Mouse (Mus musculus) cerebellum, postnatal 4 days (tissue): Measurements from ENCODE around the gene Gm136.
"Not testable (repeated sequence)": the region's sequence is repeated elsewhere in the genome, so short reads cannot be mapped to it uniquely, and the experiment has no call there.

Experiments used
- DNase-seq, 2 experiments: peaks; one replicate each; pipeline ENCODE4 v3.0.0; 2022; ENCODE audit warnings: low spot score in 2 of 2, mixed read lengths in 1 of 2

Gm136 gene

DNA sequence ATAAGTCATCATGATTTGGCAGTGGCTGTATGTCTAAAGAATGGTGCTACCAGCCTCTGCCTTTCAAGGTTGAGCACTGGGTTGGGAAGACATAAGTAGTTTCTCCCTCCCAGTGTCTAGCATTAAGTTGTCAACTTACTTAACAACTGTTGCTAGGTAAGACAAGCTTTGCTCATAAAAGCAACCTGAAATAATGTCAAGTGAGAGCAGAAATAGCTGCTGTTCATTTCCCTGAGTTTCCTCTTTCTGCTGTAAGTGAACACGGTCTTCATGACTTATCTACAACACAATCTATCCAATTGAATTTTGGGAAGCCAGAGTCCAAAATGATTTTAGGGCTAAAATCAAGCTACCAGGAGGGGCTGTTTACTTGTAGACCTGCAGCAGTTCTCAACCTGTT, at the start of gene Gm136:
Gm136 (minus strand) TSS at position 101 of the 400 bp plus-strand sequence.
- DNase-seq: no peak

DNA sequence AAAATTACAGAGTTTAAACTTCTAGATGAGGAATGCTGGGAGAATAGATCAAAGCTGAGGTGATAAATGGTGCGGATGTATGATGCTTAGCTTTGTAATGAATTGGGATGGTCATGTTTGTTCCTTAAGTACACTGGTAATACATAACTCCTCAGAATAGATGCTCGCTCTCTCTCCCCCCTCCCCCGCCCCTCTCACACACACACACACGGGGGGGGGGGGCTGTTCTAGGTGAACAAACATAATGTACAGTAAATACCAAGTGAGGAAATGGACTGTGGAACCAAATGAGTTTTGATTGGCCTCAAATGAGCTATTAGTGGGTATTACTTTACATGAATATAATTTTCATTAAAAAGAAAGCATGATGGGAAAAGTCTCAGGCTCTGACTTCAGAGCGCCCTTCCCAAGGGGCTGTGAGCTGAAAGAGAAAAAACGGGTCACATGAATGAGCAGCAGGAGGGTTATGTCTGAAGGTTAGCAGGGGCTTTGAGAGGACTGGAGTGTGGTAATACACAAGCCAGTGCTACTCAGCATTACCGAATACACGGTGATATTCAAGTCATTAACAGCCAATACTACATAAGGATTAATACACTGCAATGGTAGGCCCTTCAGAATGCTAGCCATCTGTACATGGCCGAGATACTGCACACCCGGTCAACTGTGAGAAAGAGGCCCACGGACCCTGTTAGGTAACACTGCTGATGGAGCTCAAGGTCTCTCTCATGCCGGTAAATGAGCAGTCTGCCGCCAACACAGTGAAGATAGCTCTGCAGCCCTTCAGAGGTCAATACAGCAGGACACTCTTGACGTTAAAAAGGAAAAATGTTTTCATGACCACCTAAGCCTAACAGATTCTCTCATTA, 45.3 kb upstream of the Gm136 start:
- DNase-seq: no peak

DNA sequence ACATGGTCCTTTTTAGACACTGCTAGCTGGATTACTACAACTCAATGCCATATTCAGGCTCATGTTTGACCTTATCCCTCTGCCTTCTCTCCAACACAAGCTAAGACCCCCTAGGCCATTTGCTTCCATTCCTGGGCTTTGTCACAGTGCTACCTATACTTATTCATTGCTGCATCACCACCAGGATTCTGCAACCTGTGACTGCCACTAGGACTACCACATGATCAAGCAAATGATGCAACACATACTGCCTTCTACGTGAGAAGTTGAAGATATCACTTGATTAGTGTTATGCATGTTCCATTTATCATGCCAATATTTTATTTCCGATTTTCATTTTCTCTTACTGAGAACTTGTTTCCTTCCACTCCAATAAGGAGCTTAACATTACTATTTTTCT, 41.9 kb upstream of the Gm136 start:
- no peak for DNase-seq

DNA sequence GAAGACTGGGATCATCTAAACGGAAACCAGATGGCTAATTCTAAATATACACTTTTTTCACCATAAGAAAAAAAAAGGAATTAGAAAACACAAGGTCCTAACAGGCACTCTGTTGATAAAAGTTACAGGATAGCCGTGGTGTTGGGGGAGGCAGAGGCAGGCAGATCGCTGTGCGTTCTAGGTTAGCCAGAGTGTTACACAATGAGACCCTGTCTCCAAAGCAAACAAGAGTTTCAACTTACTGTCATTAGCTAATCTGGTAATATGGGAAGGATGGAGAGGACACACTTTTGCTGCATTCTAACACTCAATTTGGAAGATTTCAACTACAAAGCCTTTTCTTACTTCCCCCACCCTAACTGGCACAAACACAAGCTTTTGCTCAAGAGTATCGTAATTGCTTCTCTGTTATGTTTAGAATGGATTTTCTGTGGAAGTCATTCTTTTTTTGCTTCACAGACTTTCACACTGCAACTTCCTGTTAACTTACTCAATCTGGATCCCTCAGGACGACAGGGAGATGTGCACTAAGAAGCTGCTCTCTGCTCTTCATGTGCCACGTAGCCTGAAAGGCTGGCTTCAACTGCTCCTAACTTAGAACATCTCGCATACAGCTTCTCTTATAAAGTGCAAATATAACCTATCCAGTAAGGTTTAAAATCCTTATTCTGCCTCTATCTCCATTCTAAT, 41.4 kb upstream of the Gm136 start:
- no peak for DNase-seq

DNA sequence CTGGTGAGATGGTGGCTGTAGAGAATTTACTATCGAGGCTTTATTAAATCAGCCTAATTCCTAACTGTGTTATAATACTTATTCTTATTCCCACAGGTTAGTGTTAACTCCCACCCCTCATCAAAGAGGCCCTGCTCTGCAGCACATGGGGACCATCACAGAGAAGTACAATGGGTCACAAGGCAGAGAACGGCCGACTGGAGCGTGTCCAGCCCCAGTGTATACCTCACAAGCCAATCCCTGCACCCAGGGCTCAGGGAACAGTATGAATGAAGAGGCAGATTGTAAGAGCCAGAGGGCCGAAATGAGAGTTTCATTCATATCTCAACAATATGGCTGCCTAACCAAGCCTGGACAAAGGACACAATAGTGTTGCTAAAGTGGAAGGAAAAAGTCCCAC, 40.2 kb upstream of the Gm136 start:
- no peak for DNase-seq

DNA sequence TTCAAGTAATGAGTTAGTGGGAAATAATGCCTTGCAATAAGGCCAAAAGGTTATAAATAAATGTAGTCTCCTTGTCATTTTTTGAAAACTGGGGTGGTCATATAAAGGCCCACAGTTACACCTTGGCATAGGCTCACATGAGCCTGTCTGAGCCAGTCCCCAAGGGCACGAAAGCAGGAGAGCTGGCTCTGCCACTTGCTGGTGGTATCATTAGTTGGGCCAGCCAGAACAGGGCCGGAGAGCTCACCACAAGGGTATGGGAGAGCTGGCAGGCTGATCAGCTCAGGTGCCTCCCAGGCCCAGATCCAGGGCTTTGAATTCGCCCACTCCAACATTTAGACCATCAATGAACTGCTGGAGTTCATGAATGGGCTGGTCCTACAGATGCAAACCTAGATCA, 30.4 kb upstream of the Gm136 start:
- DNase-seq: no peak

DNA sequence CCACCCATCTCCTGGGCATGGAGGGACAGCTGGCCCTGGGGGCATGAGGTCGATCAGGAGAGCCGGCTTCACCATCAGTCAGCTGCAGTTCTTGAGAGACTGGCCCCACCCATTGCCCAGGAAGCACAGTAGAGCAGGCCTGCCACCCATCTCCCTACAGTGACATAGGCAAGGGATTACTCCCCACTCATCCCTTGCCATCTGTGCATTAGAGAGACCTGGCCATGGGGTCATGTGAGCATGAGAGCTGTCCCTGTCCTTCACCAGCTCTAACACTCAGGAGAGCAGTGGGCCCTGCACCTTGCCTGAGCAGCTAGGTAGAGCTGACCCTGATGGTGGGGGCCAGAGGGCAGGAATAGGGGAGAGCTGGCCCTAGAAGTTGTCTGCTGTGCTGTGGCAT, 29.6 kb upstream of the Gm136 start:
- no peak for DNase-seq

DNA sequence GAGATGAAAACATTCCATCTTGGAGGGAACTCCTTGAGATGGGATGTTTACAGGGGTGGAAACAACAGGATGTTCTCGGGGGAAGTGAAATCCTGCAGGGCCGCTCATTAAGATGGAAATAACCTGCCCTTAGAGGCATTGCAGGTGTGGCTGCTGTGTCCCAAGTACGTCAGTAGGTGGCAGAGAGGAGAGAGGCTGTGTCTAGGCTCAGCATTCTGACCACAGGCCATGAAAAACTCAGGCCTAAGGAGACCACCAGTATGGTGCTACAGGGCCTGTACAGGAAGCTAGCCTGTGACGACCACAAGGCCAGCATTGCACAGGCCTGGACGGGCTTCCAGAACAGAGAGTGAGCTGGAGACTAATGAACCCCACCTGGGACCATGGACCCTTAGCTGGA, 28.8 kb upstream of the Gm136 start:
- DNase-seq: no peak

DNA sequence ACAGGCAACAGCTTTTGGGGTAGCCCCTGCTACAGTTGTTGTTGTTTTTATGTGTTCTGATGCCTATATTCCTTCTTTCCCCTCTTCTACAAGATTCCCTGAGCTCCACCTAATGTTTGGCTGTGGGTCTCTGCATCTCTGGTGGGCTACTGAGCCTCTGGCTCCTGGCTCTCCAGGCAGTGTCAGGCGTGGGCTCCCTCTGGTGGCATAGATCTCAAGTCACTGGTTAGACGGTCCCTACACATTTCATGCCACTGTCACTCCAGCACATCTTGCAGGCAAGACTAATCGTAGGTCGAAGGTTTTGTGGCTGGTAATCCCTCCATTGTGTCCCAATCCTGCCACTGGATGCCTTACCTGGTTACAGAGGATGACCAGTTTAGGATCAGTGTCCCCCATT, 26.7 kb upstream of the Gm136 start:
- peak in 1 of 2 experiments; percentile 17 for DNase-seq

DNA sequence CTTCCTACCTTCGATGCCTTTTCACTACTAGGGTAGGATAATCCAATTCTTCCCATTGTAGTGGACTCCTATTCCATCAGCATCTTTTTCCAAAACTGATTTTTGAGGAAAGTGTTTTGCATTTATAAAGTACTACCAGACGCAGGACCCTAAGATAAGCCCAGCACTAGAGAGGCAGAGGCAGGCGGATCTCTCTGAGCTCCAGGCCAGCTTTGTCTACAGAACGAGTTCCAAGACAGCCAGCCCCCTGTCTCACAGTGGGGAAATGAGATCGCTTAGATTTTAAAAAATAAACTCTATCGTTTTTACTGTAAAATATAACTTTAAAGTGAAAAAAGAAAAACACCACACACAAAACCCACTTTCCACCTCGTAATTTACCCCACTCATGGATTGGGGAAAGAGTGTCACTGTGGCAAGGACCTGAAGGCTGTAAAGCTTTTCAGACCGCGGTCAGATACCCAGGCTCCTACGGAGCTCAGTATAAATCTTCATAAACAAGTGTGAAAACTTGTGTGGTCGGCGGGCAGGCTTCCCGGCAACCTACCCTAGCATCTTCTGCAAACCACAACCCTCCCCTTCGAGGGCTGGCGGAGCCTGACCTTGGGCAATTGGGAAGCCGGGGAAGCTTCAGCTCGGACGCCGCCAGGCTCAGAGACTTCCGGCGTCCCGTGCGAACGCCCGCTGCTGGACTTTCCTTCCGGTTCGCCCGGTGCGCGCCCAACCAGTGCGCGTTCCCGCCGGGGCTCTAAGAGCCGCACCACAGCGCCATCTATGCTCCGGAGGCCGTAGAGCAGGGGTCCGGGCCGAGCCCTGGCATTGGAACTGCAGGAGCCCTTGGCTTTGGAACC, 21.8 kb upstream of the Gm136 start, which contains the start of gene Smim8:
Smim8 (minus strand) TSS at position 747 of the 851 bp plus-strand sequence.
- peak; percentile 92 to 96 for DNase-seq

DNA sequence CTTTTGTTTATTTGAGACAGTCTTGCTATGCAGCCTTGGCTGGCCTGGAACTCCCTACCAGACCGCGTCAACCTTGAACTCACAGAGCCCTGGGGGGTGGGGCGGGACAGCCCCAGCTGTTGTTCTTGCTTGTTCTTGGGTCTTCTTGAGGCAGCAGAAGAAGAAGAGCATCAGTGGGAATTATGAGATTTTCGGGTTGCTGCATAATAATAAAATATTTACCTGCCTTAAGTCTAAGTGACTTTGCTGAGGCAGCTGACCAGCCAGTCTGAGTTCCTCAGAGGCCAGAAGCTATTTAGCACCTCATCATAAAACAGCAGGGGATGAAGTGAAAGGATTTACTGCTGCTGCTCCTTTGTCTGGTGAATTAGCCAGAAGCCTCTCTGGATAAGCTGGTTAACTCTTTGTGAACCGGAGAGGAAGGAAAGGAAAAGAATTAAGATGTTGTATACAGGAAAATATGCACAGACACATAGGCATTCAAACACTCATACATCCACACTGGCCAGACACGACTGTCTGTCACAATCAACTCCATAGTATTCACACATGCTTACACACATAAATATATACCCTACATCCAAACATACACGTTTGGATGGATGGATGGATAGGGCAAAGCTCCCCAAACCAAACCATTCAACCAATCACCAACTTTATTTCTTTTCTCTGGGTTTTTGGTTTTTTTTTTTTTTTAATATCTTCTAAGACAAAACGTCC, 15.7 kb upstream of the Gm136 start:
- no peak for DNase-seq

DNA sequence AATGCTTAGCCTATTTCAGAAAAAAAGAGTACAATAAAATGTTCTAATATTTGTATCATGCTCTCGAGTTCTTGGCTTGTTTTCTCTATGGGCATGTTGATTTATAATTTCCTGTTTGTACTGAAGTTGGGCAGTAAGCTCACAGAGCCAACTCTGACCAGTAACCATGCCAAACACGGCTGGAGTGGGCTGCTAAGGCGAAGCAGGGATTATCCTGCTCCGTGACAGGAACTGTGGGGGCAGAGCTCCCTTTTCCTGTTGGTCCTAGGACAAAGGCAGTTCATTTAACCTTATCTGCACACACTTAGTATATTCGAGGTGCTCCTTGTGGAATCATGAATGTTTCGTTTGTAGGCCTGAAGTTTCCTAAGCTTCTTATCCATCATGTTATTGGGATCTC, 6.8 kb downstream of the Gm136 start:
- no peak for DNase-seq

DNA sequence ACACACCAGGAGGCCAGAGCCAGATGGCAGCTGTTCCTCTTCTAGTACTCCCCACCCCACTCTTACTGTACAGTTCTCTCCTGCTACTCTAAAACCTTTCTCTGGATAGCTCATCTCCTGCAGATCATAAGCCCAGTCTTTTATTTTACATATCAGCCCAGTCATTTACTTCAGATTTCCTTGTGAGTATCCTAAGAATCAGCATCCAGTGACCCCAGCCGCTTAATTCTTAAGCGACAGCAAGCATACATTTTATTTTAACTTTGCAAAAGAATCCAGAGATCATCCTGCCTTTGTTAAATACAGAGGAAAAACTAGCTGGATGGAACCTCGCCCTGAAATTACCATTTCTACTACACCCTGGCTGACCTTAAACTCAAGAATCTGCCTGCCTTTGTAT, 21.6 kb downstream of the Gm136 start:
- DNase-seq: no peak

DNA sequence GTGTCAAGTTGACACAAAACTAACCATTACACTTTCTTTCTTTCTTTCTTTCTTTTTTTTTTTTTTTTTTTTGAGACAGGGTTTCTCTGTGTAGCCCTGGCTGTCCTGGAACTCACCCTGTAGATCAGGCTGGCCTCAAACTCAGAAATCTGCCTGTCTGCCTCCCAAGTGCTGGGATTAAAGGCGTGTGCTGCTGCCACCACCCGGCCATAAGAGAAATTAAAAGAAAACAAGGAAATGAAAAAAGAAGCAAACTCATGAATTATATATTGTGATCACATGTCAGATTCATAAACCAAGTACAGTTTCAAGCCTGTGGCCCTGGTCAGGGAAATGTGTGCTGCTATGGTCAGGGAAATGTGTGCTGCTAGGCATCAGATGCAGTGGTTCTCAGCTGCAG, 22.6 kb downstream of the Gm136 start:
- not testable (repeated sequence) for DNase-seq

DNA sequence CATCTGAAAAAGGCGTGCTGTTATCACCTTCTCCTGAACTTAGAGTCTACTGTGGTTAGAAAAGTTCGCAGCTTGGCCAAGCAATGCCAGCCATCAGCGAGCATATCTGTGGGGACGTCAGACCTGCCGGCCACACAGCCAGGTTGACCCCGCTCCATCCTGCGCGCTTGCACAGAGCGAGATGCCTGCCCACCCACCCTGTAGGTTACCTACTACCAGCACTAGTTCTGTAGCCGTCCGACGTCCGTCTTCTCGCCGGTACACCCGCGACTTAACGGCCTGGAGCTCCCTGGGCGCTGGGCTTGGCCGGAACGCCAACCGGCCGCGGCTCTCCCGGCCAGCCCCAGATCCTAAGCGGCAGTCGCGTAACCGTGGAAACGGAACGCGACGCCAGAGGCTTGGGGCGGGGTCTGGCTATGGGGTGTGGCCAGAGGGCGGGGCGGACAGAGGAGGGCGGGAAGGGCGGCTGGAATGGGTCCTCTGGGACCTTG, 26.2 kb downstream of the Gm136 start, which contains the start of gene Cfap206:
Cfap206 (minus strand) TSS at position 356 of the 491 bp plus-strand sequence.
- DNase-seq: peak in 1 of 2 experiments; percentile 47

DNA sequence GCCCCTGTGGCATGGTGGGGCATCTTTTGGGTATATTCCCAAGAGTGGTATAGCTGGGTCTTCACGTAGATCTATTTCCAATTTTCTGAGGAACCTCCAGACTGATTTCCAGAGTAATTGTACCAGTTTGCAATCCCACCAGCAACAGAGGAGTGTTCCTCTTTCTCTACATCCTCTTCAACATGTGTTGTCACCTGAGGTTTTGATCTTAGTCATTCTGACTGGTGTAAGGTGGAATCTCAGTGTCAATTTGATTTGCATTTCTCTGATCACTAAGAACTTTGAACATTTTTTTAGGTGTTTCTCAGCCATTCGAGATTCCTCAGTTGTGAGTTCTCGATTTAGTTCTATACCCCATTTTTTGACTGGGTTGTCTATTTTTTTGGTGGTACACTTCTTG, 30.4 kb downstream of the Gm136 start:
- DNase-seq: not testable (repeated sequence)

DNA sequence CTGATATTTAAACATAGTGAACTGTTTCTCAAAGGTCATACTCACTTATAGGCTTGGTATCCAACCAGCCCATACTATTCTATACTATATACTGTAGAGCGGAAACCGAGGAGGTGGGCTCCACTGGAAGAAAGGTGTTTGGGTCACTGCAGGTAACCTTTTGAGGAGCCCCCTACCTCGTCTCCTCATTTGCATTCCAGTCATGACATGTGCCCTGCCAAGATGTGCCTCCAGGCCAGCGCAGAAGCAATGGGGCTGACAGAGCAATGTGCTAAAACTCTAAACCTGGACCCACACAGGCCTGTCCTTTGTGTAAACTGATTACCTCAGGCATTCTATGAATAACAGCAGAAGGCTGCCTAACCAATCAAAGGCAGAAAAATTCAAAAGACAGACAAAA, 31.8 kb downstream of the Gm136 start:
- no peak for DNase-seq

DNA sequence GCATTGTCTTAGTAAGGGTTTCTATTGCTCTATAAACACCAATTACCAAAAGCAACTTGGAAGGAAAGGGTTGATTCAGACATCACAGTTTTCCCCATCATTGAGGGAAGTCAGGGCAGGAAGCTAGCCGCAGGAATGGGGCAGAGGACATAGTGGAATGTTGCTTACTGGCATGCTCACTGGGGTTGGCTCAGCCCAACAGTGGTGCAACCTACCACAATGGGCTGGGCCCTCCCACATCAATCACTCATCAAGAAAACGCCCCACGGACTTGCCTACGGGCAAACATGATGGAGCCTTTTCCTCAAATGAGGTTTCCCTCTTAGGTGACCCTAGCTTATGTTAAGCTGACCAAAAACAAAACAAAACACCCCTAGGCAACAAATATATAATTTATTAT, 32.9 kb downstream of the Gm136 start:
- no peak for DNase-seq

DNA sequence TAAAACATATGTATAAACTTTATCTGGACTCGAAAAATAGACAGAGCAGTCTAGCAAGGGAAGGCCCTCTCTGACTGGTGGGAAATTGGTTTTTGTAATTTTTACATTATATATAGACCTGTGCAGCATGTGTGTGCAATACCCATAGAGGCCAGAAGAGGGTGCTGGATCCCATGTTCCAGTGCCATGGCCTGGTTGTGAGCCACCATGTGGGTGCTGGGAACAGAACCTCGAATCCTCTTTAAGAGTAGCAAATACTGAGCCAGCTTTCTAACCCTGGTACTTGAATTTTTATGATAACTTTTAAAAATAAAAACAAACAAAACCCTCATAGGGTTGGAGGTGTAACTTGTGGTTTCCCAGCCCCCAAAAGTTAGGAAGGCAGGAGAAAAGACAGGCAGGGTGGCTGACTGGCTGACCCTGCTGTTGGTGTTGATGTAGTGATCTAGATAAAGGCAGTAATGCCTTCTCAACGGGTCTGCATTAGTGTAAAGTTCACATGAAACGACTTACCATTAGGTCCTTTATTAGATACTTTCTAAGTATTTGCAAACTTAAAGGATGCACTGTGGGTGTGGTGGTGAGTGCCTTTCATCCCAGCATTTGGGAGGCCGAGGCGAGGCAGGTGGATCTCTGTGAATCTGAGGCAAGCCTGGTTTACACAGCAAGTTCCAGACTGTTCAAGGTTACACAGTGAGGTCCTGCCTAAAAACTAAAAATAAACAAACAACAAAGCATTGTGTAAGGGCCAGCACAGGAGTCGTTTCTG, 35.8 kb downstream of the Gm136 start:
- DNase-seq: no peak

DNA sequence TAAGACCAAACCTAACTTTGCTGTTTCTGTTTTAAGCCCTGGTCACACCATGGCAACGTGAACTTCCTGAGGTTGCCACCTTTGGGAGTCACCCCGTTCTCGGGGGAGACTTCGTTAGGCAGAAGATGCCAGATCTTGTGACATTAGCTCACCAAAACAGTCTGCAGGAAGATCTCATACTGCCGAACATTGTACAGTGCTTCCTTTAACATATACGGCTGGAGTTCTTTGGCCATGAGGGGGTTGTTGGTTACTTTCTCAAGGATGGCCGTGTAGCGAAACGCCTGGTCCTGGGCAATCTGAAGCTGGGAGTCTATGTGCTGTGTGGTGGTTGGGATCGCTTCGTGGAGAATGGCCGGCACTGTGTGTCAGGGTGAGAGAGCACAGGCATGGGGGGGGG, 36.6 kb downstream of the Gm136 start:
- no peak for DNase-seq
